In genomic region chr10:91033942-91034341, GRCm38 (mm10) we compare ENCODE assay signal across 8 mouse cellular contexts. TPM values are rescaled to one million over a fixed set of nuclear protein-coding genes. Genes with fewer than 3 reads are reported as not detected.
A peak's percentile ranks its signal among the peaks of the same experiment; 100 is the strongest.
DNase-seq lines count a peak whose midpoint lies in the region; ATAC-seq and TF ChIP-seq lines count a peak whose summit lies in the region.

No protein-coding gene starts in this region.

- peak; percentile 79 to 80 for DNase-seq in B cell, adult 2 months
- DNase-seq in adrenal gland, adult 18-20 months (ENCODE audit: low spot score in 2 of 2), result peak; percentile 47 to 57
- peak; percentile 77 for DNase-seq in embryo, embryonic 10.5 days (ENCODE audit: low spot score)
- peak; percentile 14 for DNase-seq in gastrocnemius, postnatal 25 days
- DNase-seq in kidney, postnatal 0 days (ENCODE audit: low spot score), result peak; percentile 76
- DNase-seq in liver, embryonic 13.5 days, result peak; percentile 18
- DNase-seq in testis, postnatal 10 days (ENCODE audit: low spot score), result peak; percentile 78

- H3K27ac ChIP-seq in kidney, postnatal 0 days, result no peak overlapping the region
- no peak overlapping the region for H3K27ac ChIP-seq in liver, embryonic 13.5 days
- H3K27ac ChIP-seq in neural tube, embryonic 14.5 days (ENCODE audit: low read depth, low read length), result no peak overlapping the region

- H3K9ac ChIP-seq in kidney, postnatal 0 days (ENCODE audit: low read depth, low read length), result no peak overlapping the region
- no peak overlapping the region for H3K9ac ChIP-seq in liver, embryonic 13.5 days
- no peak overlapping the region for H3K9ac ChIP-seq in neural tube, embryonic 14.5 days (replicated peaks; ENCODE audit: low read depth, low read length)

- H3K27me3 ChIP-seq in kidney, postnatal 0 days (ENCODE audit: insufficient read depth, low read length), result no peaks in the 10 kb centered on the region
- H3K27me3 ChIP-seq in liver, embryonic 13.5 days, result no peaks in the 10 kb centered on the region
- no peaks in the 10 kb centered on the region for H3K27me3 ChIP-seq in neural tube, embryonic 14.5 days (ENCODE audit: control insufficient read depth, insufficient read depth, low read length)

- peaks cover 20% of the 10 kb centered on the region for H3K36me3 ChIP-seq in kidney, postnatal 0 days (ENCODE audit: insufficient read depth, low read length)
- peaks cover 22% of the 10 kb centered on the region for H3K36me3 ChIP-seq in liver, embryonic 13.5 days
- H3K36me3 ChIP-seq in neural tube, embryonic 14.5 days (ENCODE audit: control insufficient read depth, insufficient read depth, low read length), result peaks cover 19% of the 10 kb centered on the region; the same call in 1 of the 2 replicates

- H3K4me3 ChIP-seq in kidney, postnatal 0 days (replicated peaks; ENCODE audit: low read depth, low read length), result no peak overlapping the region
- H3K4me3 ChIP-seq in liver, embryonic 13.5 days (replicated peaks), result no peak overlapping the region
- H3K4me3 ChIP-seq in neural tube, embryonic 14.5 days (ENCODE audit: low read depth, low read length), result no peak overlapping the region

- no peak overlapping the region for H3K4me2 ChIP-seq in kidney, postnatal 0 days (ENCODE audit: low read length)
- no peak overlapping the region for H3K4me2 ChIP-seq in liver, embryonic 13.5 days
- no peak overlapping the region for H3K4me2 ChIP-seq in neural tube, embryonic 14.5 days (ENCODE audit: low read depth, low read length)

- peak; percentile 86 for TF ChIP-seq CTCF in kidney, postnatal 0 days (IDR thresholded peaks at IDR 0.05; ENCODE audit: low read depth)

- no peaks in the 10 kb centered on the region for H3K9me3 ChIP-seq in kidney, postnatal 0 days (replicated peaks; ENCODE audit: low read length)
- no peaks in the 10 kb centered on the region for H3K9me3 ChIP-seq in liver, embryonic 13.5 days (replicated peaks)
- H3K9me3 ChIP-seq in neural tube, embryonic 14.5 days (ENCODE audit: control insufficient read depth, low read length), result no peaks in the 10 kb centered on the region

- peak; percentile 68; the same call in 1 of the 2 replicates for ATAC-seq in kidney, postnatal 0 days (replicated peaks; ENCODE audit: low FRiP score, low read depth)
- ATAC-seq in liver, embryonic 13.5 days (ENCODE audit: low read depth), result peak; percentile 53
- ATAC-seq in neural tube, embryonic 14.5 days (ENCODE audit: low read depth), result peak; percentile 83

- H3K4me1 ChIP-seq in kidney, postnatal 0 days (replicated peaks; ENCODE audit: insufficient read depth, low read length), result no peaks in the 10 kb centered on the region
- 0 out of 2 replicates have a peak, but pooled peaks cover 3% of the 10 kb centered on the region for H3K4me1 ChIP-seq in liver, embryonic 13.5 days (replicated peaks)
- no peaks in the 10 kb centered on the region for H3K4me1 ChIP-seq in neural tube, embryonic 14.5 days (ENCODE audit: control insufficient read depth, insufficient read depth, low read length)

- WGBS in kidney, postnatal 0 days, result 22% methylated on average over 8 of the region's 8 CpGs
- WGBS in liver, embryonic 13.5 days (ENCODE audit: insufficient replicate concordance), result 26% methylated on average over 8 of the region's 8 CpGs
- 26% methylated on average over 8 of the region's 8 CpGs for WGBS in neural tube, embryonic 14.5 days

RNA-seq across cellular contexts. Expression of gene Apaf1, which starts 48.6 kb away (rescaled TPM):
- 1 to 10 TPM; 5.4 to 5.8 TPM for total RNA-seq in adrenal gland, adult 18-20 months (2021)
- total RNA-seq in gastrocnemius, postnatal 25 days (2021), result 1 to 10 TPM; 2.9 to 3.3 TPM
- polyA plus RNA-seq in kidney, postnatal 0 days (2015; fragmentation: Nextera tagmentation; extraction: Ambion mirVana), result 14.1 and 16.6 TPM in 2 replicates
- 6.8 and 8.3 TPM in 2 replicates for polyA plus RNA-seq in liver, embryonic 13.5 days (2015; fragmentation: Nextera tagmentation; extraction: Ambion mirVana)
- 20.4 and 23.2 TPM in 2 replicates for polyA plus RNA-seq in neural tube, embryonic 14.5 days (2014; fragmentation: Nextera tagmentation; extraction: Ambion mirVana)

RNA-seq across cellular contexts. Expression of gene Ikbip, which starts 48.8 kb away (rescaled TPM):
- total RNA-seq in adrenal gland, adult 18-20 months (2021), result 10 to 100 TPM; 30.9 to 31.5 TPM
- 10 to 100 TPM in 1 of 2 experiments, 1 to 10 TPM in 1; 9.1 to 12.1 TPM for total RNA-seq in gastrocnemius, postnatal 25 days (2021)
- 48.1 and 50.3 TPM in 2 replicates for polyA plus RNA-seq in kidney, postnatal 0 days (2015; fragmentation: Nextera tagmentation; extraction: Ambion mirVana)
- polyA plus RNA-seq in liver, embryonic 13.5 days (2015; fragmentation: Nextera tagmentation; extraction: Ambion mirVana), result 10.0 and 12.6 TPM in 2 replicates
- 18.7 and 22.1 TPM in 2 replicates for polyA plus RNA-seq in neural tube, embryonic 14.5 days (2014; fragmentation: Nextera tagmentation; extraction: Ambion mirVana)

Comparison
In these comparisons a context has a peak if more than half of its experiments do, and no peak if none do; other contexts are left out.
1. DNase-seq: peak in every context shown above with its lines; median percentile 80 in B cell, adult 2 months; 78 in testis, postnatal 10 days; 77 in embryo, embryonic 10.5 days; 76 in kidney, postnatal 0 days; 52 in adrenal gland, adult 18-20 months; 18 in liver, embryonic 13.5 days; 14 in gastrocnemius, postnatal 25 days.